Mouse (Mus musculus): ENCODE results near the gene Emcn.

- TF ChIP-seq EP300 (IDR thresholded peaks at IDR 0.05; ENCODE audit: insufficient read depth, low read depth, low read length) (no peak), CTCF (IDR thresholded peaks at IDR 0.05; ENCODE audit: low read depth, low read length) (no peak), POLR2A (IDR thresholded peaks at IDR 0.05; ENCODE audit: insufficient read depth, low read length) (no peak)
These were observed 140.3 kb downstream of the Emcn start for GRCm38 (mm10) chr3:137481157-137481556.

Data from ES-Bruce4 (cell line).